Mouse (Mus musculus): ENCODE results near the gene Gm21981.
A peak's percentile ranks its signal among the peaks of the same experiment; 100 is the strongest.
"Not testable (repeated sequence)": the region's sequence is repeated elsewhere in the genome, so short reads cannot be mapped to it uniquely, and the experiment has no call there.

The Gm21981 gene

DNA sequence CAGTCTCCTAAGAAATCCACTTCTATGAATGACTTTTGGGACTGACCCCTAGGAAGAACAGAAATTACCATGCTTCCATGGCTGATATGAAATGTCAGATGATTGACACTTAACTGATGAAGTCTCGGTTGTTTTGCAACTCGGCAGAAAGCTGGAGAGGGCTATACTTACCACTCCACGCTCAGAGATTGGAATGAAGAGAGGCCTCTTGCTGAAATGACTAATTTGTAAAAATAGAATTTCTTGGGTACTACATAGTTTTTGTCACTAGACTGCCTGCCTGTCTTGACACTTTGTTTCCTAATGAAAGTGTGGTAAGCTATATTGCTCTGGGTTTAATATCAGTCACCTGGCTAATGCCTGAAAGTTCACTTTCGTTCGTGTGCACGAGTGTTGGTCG, 29.8 kb downstream of the Gm21981 start:
- no peak for DNase-seq (ENCODE audit: low spot score)

DNA sequence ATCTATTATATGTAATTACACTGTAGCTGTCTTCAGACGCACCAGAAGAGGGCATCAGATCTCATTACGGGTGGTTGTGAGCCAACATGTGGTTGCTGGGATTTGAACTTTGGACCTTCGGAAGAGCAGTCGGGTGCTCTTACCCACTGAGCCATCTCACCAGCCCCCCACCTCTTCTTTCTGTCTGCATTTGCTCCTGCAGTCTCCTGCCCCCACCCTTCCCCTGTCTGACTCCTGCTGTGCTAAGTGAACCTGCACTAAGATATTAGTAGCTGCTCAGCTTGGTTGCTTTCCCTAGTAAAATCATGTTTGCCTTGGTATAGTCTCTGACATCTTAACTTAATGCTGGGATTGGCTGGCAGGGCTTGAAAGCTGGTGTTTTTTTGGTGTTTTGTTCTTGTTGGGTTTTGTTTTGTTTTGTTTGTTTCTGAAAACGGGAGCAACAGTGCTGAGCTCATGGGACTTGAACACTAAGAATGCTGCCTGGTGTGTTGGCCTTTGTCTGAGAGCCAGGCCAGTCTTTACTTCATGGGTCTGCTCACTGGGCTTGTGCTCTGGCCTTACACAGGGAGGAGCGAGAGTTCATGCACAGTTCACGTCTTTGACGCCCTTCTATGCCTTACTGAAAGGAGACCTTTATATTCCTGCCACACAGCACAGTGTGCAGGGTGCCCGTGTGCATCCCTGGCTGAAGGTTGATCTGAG, 31.1 kb downstream of the Gm21981 start:
- DNase-seq (ENCODE audit: low spot score), result peak; percentile 82

DNA sequence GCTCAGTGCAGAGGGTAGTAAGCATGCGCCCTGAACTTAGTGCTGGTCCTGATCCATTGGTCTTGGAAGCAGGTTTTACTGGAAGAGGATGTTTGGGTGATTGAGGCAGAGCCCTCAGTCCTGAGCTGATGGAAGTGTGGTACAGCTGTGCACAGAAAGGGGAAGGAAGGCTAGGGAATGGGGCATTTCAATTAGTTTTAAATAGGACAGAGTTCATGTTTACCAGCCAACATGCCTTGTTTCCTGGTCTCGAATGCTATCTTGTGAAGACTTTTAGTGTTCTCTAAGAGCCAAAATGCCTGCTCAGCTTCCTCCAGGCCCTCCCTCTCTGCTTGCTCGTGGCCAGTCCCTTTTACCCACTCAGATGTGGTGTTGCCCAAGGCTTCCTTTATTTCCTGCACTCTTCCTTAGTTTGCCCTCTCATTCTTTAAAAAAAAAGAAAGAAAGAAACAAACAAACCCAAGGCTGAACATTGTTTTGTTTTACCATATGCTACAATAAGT, 35.5 kb downstream of the Gm21981 start:
- DNase-seq (ENCODE audit: low spot score), result no peak

DNA sequence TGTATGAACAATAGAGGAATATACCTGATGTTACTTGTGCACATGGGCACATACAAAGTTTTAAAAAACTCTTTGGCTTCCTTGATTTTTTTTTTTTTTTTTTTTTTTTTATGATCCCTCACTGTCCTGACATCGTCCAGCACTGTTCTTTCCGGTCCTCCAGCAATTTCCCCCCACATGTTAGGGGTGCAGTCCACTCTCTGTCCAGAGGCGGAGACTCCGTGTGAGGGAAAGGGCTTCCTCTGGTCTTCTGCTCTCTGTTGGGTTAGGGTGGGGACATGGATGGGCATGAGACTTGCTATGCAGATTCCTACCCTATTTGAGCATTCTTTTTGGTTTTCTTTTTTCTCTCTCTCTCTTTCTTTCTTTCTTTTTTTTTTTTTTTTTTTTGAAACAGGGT, 36.4 kb downstream of the Gm21981 start:
- DNase-seq (ENCODE audit: low spot score), result no peak

DNA sequence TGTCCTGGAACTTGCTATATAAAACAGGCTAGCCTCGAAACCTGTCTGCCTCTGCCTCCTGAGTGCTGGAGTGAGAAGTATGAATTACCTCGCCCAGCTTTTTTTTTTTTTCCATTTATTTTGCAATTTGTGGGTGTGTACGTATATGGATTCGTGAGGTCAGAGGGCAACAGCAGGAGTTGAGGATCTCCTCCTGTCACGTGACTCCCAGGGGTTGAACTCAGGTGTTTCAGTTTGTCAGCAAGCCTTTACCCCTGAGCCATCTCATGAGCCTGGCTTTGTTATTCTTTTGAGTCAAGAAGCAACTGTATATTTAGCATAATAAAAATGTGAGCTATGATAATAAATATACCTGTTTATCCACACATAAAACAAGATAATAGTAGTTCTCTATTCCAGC, 38.6 kb downstream of the Gm21981 start:
- no peak for DNase-seq (ENCODE audit: low spot score)

DNA sequence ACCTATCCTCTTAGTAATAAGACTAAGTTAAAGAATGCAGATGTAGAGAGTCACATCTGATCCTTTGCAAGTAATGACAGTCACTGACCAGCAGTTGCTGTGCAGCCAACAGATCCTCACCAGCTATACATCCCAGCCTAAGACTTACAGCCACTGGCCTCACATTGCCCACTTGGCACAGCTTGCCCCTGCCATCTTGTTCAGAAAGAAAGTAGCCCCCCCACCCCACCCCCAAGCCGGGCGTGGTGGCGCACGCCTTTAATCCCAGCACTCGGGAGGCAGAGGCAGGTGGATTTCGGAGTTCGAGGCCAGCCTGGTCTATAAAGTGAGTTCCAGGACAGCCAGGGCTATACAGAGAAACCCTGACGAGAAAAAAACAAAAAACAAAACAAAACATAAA, 39.9 kb downstream of the Gm21981 start:
- not testable (repeated sequence) for DNase-seq (ENCODE audit: low spot score)

DNA sequence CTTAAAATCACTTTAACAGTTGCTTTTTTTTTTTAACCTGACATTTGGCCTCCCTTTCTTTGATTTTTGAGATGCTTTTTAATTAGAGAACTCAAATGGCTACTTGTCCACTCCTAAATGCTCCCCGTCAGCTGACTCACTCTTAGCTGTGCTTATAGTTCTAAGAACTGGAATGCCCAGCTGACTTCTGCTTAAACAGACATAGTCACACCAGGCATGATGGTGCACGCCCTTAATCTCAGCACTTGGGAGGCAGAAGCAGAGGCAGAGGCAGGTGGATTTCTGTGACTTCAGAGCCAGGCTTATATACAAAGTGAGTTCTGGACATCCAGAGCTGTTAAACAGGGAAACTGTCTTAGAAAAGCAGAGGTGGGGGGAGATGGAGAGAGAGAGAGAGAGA, 42.3 kb downstream of the Gm21981 start:
- DNase-seq (ENCODE audit: low spot score), result no peak

DNA sequence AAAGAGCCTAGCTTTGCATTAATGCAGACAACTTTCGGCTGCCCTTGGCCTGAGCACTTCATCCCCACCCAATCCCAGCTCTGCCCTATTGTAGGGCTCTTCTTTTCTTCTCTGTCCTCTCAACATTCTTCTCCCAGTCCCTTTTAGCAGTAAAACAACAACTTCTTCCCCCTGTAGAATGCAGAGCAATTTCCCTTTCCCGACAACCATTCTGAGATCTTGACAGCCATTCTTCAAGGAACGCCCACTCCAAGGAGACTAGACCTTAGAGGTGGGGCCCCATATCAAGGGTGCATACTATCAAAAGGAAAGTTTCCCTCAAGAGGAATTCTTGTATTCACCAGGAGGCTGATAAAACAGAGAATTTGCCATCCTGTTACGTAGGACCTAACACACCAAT, 45.3 kb downstream of the Gm21981 start:
- peak; percentile 29 for DNase-seq (ENCODE audit: low spot score)

DNA sequence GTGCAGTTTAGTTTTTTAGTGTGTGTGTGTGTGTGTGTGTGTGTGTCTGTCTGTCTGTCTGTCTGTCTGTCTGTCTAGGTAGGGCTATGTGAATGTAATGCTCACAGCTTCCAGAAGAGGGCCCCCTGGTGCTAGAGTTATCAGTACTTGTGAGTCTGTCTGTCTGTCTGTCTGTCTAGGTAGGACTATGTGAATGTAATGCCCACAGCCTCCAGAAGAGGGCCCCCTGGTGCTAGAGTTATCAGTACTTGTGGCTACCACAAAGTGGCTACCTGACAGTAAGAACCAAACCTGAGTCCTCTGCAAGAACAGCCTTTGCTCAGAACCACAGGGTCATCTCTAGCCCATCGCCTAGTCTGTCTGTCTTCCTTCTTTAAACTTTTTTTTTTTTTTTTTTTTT, 47.6 kb downstream of the Gm21981 start:
- peak; percentile 76 for DNase-seq (ENCODE audit: low spot score)

DNA sequence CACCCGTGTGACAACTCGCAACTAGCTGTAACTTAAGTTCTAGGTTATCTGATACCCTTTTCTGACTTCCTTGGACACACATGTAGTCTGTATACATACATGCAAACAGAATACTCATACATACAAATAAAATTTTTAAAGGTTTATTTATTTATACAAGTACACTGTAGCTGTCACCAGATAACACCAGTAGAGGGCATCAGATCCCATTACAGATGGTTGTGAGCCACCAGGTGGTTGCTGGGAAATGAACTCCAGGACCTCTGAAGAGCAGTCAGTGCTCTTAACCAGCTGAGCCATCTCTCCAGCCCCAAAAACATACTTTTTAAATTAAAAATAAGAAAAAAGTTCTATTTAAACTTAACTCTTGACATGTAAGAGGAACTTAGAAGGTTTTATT, 51.3 kb downstream of the Gm21981 start:
- DNase-seq (ENCODE audit: low spot score), result no peak
